Mouse (Mus musculus): ENCODE data around the gene Arpp21.

DNA sequence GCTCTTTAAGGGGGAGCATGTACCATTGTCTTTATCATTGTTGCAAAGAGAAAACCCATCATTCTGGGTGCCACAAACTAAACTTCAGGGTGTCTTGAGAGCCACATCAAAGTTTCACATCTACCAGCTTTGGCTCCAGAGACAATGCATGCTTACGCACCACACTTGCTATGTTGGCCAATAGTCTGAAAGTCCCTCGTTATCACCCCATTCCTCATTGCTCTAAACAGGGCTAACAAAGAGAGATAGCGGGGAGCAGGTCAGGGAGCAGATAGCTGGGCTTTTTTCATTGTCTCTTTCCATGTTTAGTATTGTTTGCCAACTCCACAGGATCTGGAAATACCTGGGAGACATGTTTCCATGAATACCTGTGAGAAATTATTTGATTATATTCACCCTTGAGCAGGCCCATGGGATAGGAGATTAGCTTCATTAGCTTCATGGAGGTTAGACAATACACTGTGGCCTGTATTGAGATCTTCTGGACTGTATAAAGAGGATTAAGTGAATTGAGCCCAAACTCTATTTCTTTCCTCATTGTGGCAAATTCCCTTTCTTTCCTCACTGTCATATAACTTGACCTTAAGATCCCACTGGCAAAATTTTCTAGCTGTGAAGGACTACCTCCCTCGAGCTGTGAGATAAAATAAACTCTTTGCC lies 29.4 kb upstream of the Arpp21 start:
- TF ChIP-seq CTCF (IDR thresholded peaks at IDR 0.05; ENCODE audit: control insufficient read depth, insufficient read depth, insufficient replicate concordance, low read depth, low read length) = no peak
- no peak for TF ChIP-seq POLR2A (IDR thresholded peaks at IDR 0.05; ENCODE audit: control insufficient read depth, low read depth, low read length)

Measured in testis, adult 2 months (tissue).